Comparison of ENCODE assay signal across 9 mouse cellular contexts in genomic region chr11:9136471-9136870, GRCm38 (mm10). TPM values are rescaled to one million over a fixed set of nuclear protein-coding genes. Genes with fewer than 3 reads are reported as not detected.
DNase-seq lines count a peak whose midpoint lies in the region; ATAC-seq and TF ChIP-seq lines count a peak whose summit lies in the region.
"Had no signal": no experiment of that assay in that cellular context is flagged by ENCODE, and none has a peak within 500 bp of the region (broad histone marks: within the 10 kb centered on the region; RNA-seq: fewer than 3 reads in every experiment).

No protein-coding gene starts in this region.

- TF ChIP-seq CTCF in G1E (IDR thresholded peaks at IDR 0.05; ENCODE audit: low read depth, low read length): peak; percentile 98

- H3K9me3 ChIP-seq in G1E (replicated peaks): no peaks in the 10 kb centered on the region
- H3K9me3 ChIP-seq in lung, embryonic 16.5 days (ENCODE audit: control insufficient read depth, low read length): no peaks in the 10 kb centered on the region
- H3K9me3 ChIP-seq: liver, embryonic 15.5 days had no signal

- H3K9ac ChIP-seq in lung, embryonic 16.5 days (ENCODE audit: low read length): no peak overlapping the region
- H3K9ac ChIP-seq: liver, embryonic 15.5 days had no signal

- H3K4me3 ChIP-seq in G1E (ENCODE audit: low read depth, low read length): no peak overlapping the region
- no peak overlapping the region for H3K4me3 ChIP-seq in lung, embryonic 16.5 days (ENCODE audit: low read length)
- H3K4me3 ChIP-seq: liver, embryonic 15.5 days had no signal

- peaks cover 15% of the 10 kb centered on the region for H3K27me3 ChIP-seq in G1E (ENCODE audit: insufficient read depth, low read length)
- no peaks in the 10 kb centered on the region for H3K27me3 ChIP-seq in lung, embryonic 16.5 days (ENCODE audit: control insufficient read depth, insufficient read depth, low read depth, low read length)
- H3K27me3 ChIP-seq: liver, embryonic 15.5 days had no signal

- no peaks in the 10 kb centered on the region; the same call in 1 of the 2 replicates for H3K4me1 ChIP-seq in G1E (ENCODE audit: insufficient read depth, low read depth, low read length)
- H3K4me1 ChIP-seq in lung, embryonic 16.5 days (replicated peaks; ENCODE audit: control insufficient read depth, insufficient read depth, low read length): no peaks in the 10 kb centered on the region
- H3K4me1 ChIP-seq: liver, embryonic 15.5 days had no signal

- peaks cover 36% of the 10 kb centered on the region for H3K36me3 ChIP-seq in G1E (replicated peaks)
- H3K36me3 ChIP-seq in lung, embryonic 16.5 days (ENCODE audit: control insufficient read depth, insufficient read depth, low read length): no peaks in the 10 kb centered on the region
- H3K36me3 ChIP-seq: liver, embryonic 15.5 days had no signal

- 13% methylated on average over 5 of the region's 5 CpGs for WGBS in lung, embryonic 16.5 days

- H3K4me2 ChIP-seq in lung, embryonic 16.5 days (ENCODE audit: low read depth, low read length): no peak overlapping the region
- H3K4me2 ChIP-seq: liver, embryonic 15.5 days had no signal

- no peak overlapping the region for H3K27ac ChIP-seq in lung, embryonic 16.5 days (ENCODE audit: low read length)
- H3K27ac ChIP-seq: liver, embryonic 15.5 days had no signal

- no peak for DNase-seq in G1E (ENCODE audit: low spot score)
- peak; percentile 26 for DNase-seq in c-Kit-negative CD71-positive TER-119-positive erythroid progenitor cells, embryonic 14.5 days (ENCODE audit: low read depth, low spot score)
- peak; percentile 50 for DNase-seq in fibroblast of lung, adult 2 months (ENCODE audit: low read depth)
- DNase-seq in heart, postnatal 4 days: peak; percentile 86
- peak; percentile 77 to 96 for DNase-seq in layer of hippocampus, adult 18-20 months (ENCODE audit: low spot score in 2 of 2)
- DNase-seq in retina, adult 2 months (ENCODE audit: low read depth, low spot score): peak; percentile 36
- DNase-seq in urinary bladder, adult 2 months (ENCODE audit: low spot score): peak; percentile 57

- no peak; the same call in 1 of the 2 replicates for ATAC-seq in G1E (ENCODE audit: extremely low read depth, insufficient number of reproducible peaks, low FRiP score, poor library complexity, severe bottlenecking)
- peak; percentile 38; the same call in 1 of the 2 replicates for ATAC-seq in lung, embryonic 16.5 days (ENCODE audit: low read depth)

RNA-seq across cellular contexts. Expression of gene Upp1, which starts 18.6 kb away (rescaled TPM):
- total RNA-seq in G1E (2014; fragmentation: Nextera tagmentation) (23.7 and 37.0 TPM in 2 replicates), G1E (2017) (76.5 and 83.8 TPM in 2 replicates)
- 3.0 and 3.3 TPM in 2 replicates for polyA plus RNA-seq in G1E (2012)
- 10 to 100 TPM; 57.7 to 59.0 TPM for total RNA-seq in heart, postnatal 4 days (2021)
- 1 to 10 TPM; 4.0 to 4.1 TPM for total RNA-seq in layer of hippocampus, adult 18-20 months (2021)
- polyA plus RNA-seq in lung, embryonic 16.5 days (2015; fragmentation: Nextera tagmentation; extraction: Ambion mirVana): 15.6 and 16.8 TPM in 2 replicates
- 4.7 and 5.2 TPM in 2 replicates for polyA plus RNA-seq in urinary bladder, adult 2 months (2012; rRNA removed)

RNA-seq across cellular contexts. Expression of gene Abca13, which starts 55.3 kb away (rescaled TPM):
- total RNA-seq in G1E (2014; fragmentation: Nextera tagmentation): 0.05 TPM in 1 of 2 replicates, not detected in the other
- total RNA-seq in G1E (2017): 0.06 and 0.22 TPM in 2 replicates
- not detected in 2 replicates for polyA plus RNA-seq in G1E (2012)
- under 1 TPM in 1 of 2 experiments, not detected in 1; 0.02 TPM for total RNA-seq in heart, postnatal 4 days (2021)
- under 1 TPM in 1 of 2 experiments, not detected in 1; 0.05 TPM for total RNA-seq in layer of hippocampus, adult 18-20 months (2021)
- 0.05 and 0.13 TPM in 2 replicates for polyA plus RNA-seq in lung, embryonic 16.5 days (2015; fragmentation: Nextera tagmentation; extraction: Ambion mirVana)
- polyA plus RNA-seq in urinary bladder, adult 2 months (2012; rRNA removed): under 0.01 and 0.01 TPM in 2 replicates

Comparison
In these comparisons a context has a peak if more than half of its experiments do, and no peak if none do; other contexts are left out.
1. RNA of gene Upp1, which starts 18.6 kb away (total RNA-seq): 23.7 to 83.8 TPM in G1E and 57.7 to 59.0 TPM in heart, postnatal 4 days; 4.0 to 4.1 TPM in layer of hippocampus, adult 18-20 months; every median in the first group is over 4 times any median in the second.